Mouse (Mus musculus) urinary bladder, postnatal 36 days (tissue): Measurements from ENCODE around the gene Ankrd11.

Experiments
- DNase-seq, 2 experiments: peaks; one replicate each; pipeline ENCODE4 v3.0.0; 2022; ENCODE audit warnings: low spot score in 2 of 2, mixed read lengths in 1 of 2

The Ankrd11 gene

GRCm38 (mm10) chr8:122961458-122961857, 80.6 kb downstream of the Ankrd11 start:
- DNase-seq = no peak

- DNase-seq = no peak
These were observed 81.1 kb downstream of the Ankrd11 start for GRCm38 (mm10) chr8:122960932-122961331.

DNA sequence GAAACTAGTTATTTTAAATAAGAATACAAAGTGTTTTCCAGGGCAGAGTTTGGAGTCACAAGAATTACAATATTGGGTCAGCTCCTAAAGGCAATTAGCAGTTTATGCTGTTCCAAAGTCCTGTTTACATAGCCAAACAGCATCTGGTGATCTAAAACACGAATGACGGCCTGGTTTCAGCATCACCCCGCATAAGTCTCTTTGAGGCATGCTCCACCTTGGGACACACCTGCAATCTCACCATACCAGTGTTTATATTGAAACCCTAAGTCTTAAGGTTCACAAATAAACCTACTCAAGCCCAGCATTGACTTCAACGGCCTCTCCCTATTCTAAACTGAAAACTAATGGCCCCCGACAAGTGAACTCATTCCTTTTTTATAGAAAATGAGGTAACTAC, 81.8 kb downstream of the Ankrd11 start:
- no peak for DNase-seq

GRCm38 (mm10) chr8:122955997-122956396, 86.1 kb downstream of the Ankrd11 start:
- DNase-seq = no peak

DNA sequence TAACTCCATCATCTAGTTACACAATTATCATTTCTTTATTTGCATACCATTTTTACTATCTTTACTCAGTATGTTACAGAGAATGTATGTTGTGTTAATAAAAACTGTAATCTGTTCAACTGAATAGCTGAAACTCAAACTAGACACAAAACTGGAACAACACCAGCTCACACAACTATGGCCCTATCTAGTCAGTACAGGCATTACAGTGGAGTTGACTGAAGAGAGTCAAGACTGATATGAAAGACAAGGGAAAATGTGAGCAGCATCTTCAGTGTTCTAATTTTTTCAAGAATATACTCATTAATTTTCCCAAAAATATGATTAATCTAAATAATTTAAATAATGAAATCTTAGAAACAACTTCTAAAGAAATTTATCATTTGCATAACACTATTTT, 86.9 kb downstream of the Ankrd11 start:
- no peak for DNase-seq

GRCm38 (mm10) chr8:122954090-122954799, 87.8 kb downstream of the Ankrd11 start:
- DNase-seq = no peak

- no peak for DNase-seq
These were observed 89.0 kb downstream of the Ankrd11 start for GRCm38 (mm10) chr8:122953028-122953427.

DNA sequence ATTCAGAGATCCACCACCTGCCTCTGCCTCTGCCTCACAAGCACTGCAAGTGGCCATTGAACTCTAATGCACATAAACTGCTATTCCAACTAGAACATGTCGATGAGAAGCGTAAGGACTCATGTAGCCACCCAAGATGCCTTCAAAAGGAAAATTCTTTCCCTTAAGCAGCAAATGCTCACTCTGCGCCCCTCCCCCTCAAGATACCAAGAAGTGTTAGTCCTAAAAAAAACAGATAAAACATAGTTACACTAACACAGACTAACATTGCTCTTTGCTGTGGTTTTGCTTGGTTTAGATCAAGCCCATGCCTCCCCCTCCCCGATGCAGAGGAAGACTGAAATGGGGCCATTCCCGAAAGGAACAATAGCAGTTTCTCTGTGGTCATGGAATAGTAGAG, 90.6 kb downstream of the Ankrd11 start:
- no peak for DNase-seq

- DNase-seq = no peak
These were observed 92.4 kb downstream of the Ankrd11 start for GRCm38 (mm10) chr8:122949701-122950100.

- no peak for DNase-seq
These were observed 96.3 kb downstream of the Ankrd11 start for GRCm38 (mm10) chr8:122945775-122946174.

- no peak for DNase-seq
These were observed 99.0 kb downstream of the Ankrd11 start for GRCm38 (mm10) chr8:122942803-122943713.

DNA sequence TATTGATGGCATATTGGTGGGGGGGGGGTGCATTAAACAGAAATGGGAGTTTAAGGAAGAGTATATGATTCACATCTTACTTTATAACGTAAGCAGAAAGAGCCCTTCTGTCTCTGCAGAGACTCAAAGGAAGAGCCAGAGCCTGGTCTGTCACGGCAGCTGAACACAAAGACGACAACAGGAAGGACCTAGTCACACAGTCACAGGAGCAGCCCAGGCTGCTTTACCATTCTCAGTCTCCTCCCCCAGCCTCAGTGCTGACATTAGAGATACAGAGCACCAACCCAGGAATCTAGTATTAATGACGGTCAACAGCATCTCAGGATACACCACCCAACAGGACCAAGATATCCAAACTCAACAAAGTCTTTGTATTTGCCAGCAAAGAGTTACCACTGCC, 103.5 kb downstream of the Ankrd11 start:
- DNase-seq = no peak

DNA sequence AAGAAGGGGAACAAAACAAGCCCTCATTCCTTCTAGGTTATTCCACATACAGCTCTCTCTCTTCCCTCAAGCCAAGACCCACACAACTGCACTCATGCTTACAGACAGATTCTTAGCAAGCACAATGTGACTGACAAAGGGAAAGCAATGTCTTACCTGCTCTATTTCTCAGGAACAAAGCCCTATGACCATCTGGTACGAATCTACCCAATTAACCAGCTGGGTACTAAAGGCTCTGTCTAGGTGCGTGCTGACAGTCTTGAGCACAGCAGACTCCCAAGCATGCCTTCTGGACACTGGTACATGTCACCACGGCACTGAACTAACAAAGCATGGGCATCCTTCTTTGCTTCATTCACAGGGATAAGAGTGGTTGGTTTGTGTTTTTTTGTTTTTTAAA, 103.9 kb downstream of the Ankrd11 start:
- DNase-seq = no peak

- DNase-seq = no peak
These were observed 104.5 kb downstream of the Ankrd11 start for GRCm38 (mm10) chr8:122937545-122938053.

GRCm38 (mm10) chr8:122935912-122936311, 106.2 kb downstream of the Ankrd11 start:
- no peak for DNase-seq

- no peak for DNase-seq
These were observed 107.0 kb downstream of the Ankrd11 start for GRCm38 (mm10) chr8:122935118-122935517.

DNA sequence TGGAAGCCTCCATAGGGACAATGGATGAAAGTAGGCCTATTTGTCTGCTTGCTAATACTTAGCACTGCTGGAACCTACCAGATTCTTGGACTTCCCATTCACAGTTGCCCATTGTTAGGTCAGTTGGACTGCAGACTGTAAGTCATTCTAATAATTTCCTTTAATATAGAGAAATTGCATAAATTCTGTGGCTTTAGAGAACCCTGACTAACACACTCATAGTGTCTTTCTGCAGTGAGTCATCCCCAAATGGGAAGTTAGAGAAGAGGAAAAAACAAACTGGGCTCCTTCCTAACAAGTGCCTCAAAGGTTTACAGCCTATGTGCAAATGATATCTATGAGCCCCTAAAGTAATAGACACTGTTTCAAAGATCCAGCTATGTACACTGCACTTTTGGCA, 108.1 kb downstream of the Ankrd11 start:
- DNase-seq = no peak

DNA sequence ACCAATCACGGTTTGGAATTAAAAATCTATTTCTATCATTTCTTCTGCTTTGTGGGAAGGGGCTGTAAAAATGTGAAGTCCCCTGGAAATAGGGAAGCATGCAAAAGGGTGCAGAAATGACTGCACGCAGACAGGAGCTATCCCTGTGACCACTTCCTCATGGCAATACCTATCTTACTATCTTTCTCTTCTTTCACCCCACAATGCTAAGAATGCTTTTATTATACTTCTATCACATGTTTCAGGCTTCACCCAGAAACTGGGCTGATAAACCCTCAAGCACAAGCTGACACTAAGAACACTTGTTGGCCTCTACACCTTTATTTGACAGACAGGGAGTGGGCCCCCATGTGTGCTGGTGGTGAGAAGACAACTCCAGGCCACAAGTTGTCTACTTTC, 109.5 kb downstream of the Ankrd11 start:
- DNase-seq = no peak

DNA sequence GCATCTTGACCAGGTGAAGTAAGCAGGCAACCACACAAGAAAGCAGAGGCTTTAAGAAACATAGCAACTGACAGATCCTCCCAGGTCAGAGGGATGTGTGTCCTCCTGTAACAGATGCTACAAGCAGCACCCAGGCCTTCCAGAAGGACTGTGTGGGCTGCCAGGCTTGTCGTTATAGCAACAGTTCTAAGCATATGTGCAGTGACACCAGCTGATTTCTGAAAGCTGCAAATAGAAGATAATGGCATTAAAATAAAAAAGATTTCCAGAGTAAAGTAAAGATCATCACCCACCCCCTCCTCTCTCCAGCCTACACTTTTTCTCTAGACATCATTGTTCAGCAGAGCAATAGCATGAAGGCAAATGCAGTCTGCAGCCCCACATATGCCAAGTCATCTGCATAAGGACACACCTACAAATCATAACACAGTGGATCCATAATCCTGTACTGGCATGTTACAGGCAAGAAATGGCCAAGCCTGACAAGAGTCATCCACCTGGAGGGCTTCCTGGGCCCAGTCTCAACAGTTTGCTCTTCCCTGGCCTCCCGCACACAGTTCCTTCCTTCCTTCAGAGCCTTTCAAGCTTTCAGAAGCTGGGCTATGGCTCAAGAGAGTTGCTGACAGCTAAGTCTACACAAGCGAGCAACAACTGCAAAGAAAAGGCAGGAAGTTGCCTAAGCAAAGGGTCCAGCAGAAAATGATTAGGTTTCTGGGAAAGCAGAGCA, 110.1 kb downstream of the Ankrd11 start:
- DNase-seq = peak; percentile 25 to 32

DNA sequence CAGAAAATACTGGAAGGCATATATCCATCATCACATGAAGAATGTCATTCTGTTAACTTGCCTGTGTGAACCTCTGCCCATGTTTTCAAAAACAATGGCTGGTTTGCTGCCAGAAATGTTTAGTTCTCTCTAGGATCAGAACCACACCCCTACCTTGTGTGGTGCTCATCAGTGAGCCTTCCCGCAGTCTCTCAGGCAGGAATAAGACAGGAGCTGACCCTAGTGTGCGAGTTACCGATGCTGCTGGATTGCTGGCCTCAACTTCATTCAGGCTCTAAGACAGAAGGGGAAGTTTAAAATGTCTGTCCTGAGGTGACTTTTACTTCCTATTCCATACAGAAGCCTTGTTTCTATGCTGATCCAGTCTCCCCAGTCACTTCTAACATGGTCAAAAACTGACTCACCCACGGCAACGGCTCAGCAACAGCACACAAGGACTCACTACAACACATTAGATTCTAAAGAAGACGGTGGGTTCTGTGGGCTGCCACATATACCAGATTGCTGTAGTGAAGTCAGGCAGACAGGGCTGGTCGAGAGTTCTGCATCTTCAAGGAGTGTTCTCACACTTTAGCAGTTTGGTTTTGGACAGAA, 113.3 kb downstream of the Ankrd11 start:
- DNase-seq = no peak

DNA sequence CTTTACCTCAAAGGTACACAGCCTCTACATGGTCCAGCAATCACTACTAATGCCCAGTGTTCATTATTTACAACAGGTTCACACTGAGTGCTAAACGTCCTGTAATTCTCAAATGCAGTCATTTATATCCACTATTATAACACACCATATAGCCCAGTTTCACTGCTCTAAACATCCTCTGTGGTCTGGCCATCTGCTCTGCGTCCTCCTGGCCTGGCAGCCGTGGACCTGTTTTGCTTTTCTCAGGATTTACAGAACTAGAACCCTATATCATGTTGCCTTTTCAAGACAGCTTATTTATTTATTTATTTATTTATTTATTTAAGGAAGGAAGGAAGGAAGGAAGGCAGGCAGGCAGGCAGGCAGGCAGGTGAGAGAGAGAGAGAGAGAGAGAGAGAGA, 114.2 kb downstream of the Ankrd11 start:
- DNase-seq = no peak

GRCm38 (mm10) chr8:122926782-122927181, 115.3 kb downstream of the Ankrd11 start:
- DNase-seq = no peak
